Mouse (Mus musculus): ENCODE results near the gene Exph5. TPM values are rescaled to one million over a fixed set of nuclear protein-coding genes. Genes with fewer than 3 reads are reported as not detected.

Exph5 gene
- total and polyA plus RNA-seq, 3 experiments, result 0.11 TPM; not detected in 2

DNA sequence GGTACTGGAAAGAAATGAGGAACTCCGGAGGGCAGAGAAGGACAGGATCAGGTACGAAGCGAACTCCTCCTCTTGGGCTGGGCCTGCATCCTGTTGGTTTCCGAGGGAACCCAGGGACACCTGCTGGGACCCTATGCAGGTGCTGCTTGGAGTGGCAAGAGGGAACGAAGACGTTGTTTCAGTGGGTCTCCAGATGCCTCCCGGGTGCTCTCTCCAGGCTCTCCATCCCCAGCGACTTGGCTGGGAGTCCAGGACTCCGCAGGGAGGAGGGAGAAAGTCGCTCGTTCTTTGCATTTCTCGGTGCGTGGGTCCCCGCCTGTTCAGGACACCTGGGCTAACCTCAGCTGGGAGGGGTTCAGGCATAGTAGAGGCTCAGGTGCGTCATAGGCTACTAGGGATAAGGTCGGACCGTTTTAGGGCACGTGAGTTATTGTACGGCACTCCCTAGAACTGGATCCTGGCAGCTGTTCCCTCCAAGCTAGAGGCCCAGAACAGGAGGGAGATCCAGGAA lies 386 bp downstream of the Exph5 start:
- H3K4me1 ChIP-seq (ENCODE audit: insufficient read depth, low read depth, low read length), result no peaks in the 10 kb centered on the region
- no peak for DNase-seq (ENCODE audit: low spot score)
- no peak for TF ChIP-seq POLR2AphosphoS5 (IDR thresholded peaks at IDR 0.05; ENCODE audit: insufficient replicate concordance, low read depth, low read length)
- no peak for TF ChIP-seq TAL1 (conservative IDR thresholded peaks at IDR 0.05; ENCODE audit: low read depth, low read length)
- no peak for TF ChIP-seq GATA2 (IDR thresholded peaks at IDR 0.05; ENCODE audit: borderline replicate concordance, low read depth, low read length)
- no peak for TF ChIP-seq GATA1 (IDR thresholded peaks at IDR 0.05; ENCODE audit: borderline replicate concordance, low read length)
- TF ChIP-seq CTCF (IDR thresholded peaks at IDR 0.05; ENCODE audit: low read depth, low read length), result no peak
- H3K4me3 ChIP-seq (ENCODE audit: low read depth, low read length), result no peak overlapping the region
- no peak for ATAC-seq (ENCODE audit: extremely low read depth, insufficient number of reproducible peaks, low FRiP score, poor library complexity, severe bottlenecking)
- peaks cover 6% of the 10 kb centered on the region for H3K27me3 ChIP-seq (ENCODE audit: insufficient read depth, low read length)
- no peaks in the 10 kb centered on the region for H3K36me3 ChIP-seq (replicated peaks)
- no peaks in the 10 kb centered on the region for H3K9me3 ChIP-seq (replicated peaks)

GRCm38 (mm10) chr9:53302415-53302814 lies 945 bp downstream of the Exph5 start:
- no peaks in the 10 kb centered on the region for H3K4me1 ChIP-seq (ENCODE audit: insufficient read depth, low read depth, low read length)
- peaks cover 6% of the 10 kb centered on the region for H3K27me3 ChIP-seq (ENCODE audit: insufficient read depth, low read length)
- no peak overlapping the region for H3K4me3 ChIP-seq (ENCODE audit: low read depth, low read length)
- H3K9me3 ChIP-seq (replicated peaks), result no peaks in the 10 kb centered on the region
- no peak for TF ChIP-seq CTCF (IDR thresholded peaks at IDR 0.05; ENCODE audit: low read depth, low read length)
- no peak for TF ChIP-seq POLR2AphosphoS5 (IDR thresholded peaks at IDR 0.05; ENCODE audit: insufficient replicate concordance, low read depth, low read length)
- TF ChIP-seq GATA1 (IDR thresholded peaks at IDR 0.05; ENCODE audit: borderline replicate concordance, low read length), result no peak
- TF ChIP-seq GATA2 (IDR thresholded peaks at IDR 0.05; ENCODE audit: borderline replicate concordance, low read depth, low read length), result no peak
- TF ChIP-seq TAL1 (conservative IDR thresholded peaks at IDR 0.05; ENCODE audit: low read depth, low read length), result no peak
- DNase-seq (ENCODE audit: low spot score) (no peak), ATAC-seq (ENCODE audit: extremely low read depth, insufficient number of reproducible peaks, low FRiP score, poor library complexity, severe bottlenecking) (no peak)
- H3K36me3 ChIP-seq (replicated peaks), result no peaks in the 10 kb centered on the region

DNA sequence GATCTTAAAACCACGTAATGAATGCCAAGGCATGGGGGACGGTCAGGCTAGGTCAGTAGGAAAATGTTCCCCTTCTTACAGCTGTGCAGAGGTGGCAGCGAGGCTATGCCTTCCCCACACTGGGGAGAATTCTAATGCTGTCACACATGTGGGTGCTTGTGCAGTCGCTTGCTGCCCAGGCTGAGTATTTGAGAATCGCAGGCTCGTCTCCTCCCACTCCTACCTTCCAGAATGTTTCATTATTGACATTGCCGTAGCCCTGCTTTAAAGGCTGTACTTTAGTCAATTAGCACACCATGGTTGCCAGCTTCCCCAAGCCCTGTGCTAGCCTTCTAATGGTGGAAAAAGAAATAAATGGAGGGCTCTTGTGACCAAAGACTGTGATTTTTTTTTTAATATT lies 6.4 kb downstream of the Exph5 start:
- Histone ChIP-seq H3K9me3 (replicated peaks) (no peaks in the 10 kb centered on the region), H3K4me1 (ENCODE audit: insufficient read depth, low read depth, low read length) (no peaks in the 10 kb centered on the region), H3K27me3 (ENCODE audit: insufficient read depth, low read length) (no peaks in the 10 kb centered on the region; the same call in 1 of the 2 replicates), H3K36me3 (replicated peaks) (no peaks in the 10 kb centered on the region), H3K4me3 (ENCODE audit: low read depth, low read length) (no peak overlapping the region)
- ATAC-seq (ENCODE audit: extremely low read depth, insufficient number of reproducible peaks, low FRiP score, poor library complexity, severe bottlenecking) (no peak), DNase-seq (ENCODE audit: low spot score) (no peak)
- no peak for TF ChIP-seq GATA2 (IDR thresholded peaks at IDR 0.05; ENCODE audit: borderline replicate concordance, low read depth, low read length)
- no peak for TF ChIP-seq POLR2AphosphoS5 (IDR thresholded peaks at IDR 0.05; ENCODE audit: insufficient replicate concordance, low read depth, low read length)
- no peak for TF ChIP-seq TAL1 (conservative IDR thresholded peaks at IDR 0.05; ENCODE audit: low read depth, low read length)
- no peak for TF ChIP-seq CTCF (IDR thresholded peaks at IDR 0.05; ENCODE audit: low read depth, low read length)
- no peak for TF ChIP-seq GATA1 (IDR thresholded peaks at IDR 0.05; ENCODE audit: borderline replicate concordance, low read length)

- no peak for DNase-seq (ENCODE audit: low spot score)
- H3K4me1 ChIP-seq (ENCODE audit: insufficient read depth, low read depth, low read length), result no peaks in the 10 kb centered on the region
- no peak overlapping the region for H3K4me3 ChIP-seq (ENCODE audit: low read depth, low read length)
- TF ChIP-seq CTCF (IDR thresholded peaks at IDR 0.05; ENCODE audit: low read depth, low read length), result no peak
- TF ChIP-seq GATA2 (IDR thresholded peaks at IDR 0.05; ENCODE audit: borderline replicate concordance, low read depth, low read length), result no peak
- TF ChIP-seq GATA1 (IDR thresholded peaks at IDR 0.05; ENCODE audit: borderline replicate concordance, low read length), result no peak
- TF ChIP-seq TAL1 (conservative IDR thresholded peaks at IDR 0.05; ENCODE audit: low read depth, low read length), result no peak
- no peak for TF ChIP-seq POLR2AphosphoS5 (IDR thresholded peaks at IDR 0.05; ENCODE audit: insufficient replicate concordance, low read depth, low read length)
- no peak for ATAC-seq (ENCODE audit: extremely low read depth, insufficient number of reproducible peaks, low FRiP score, poor library complexity, severe bottlenecking)
- peaks cover 4% of the 10 kb centered on the region for H3K27me3 ChIP-seq (ENCODE audit: insufficient read depth, low read length)
- no peaks in the 10 kb centered on the region for H3K36me3 ChIP-seq (replicated peaks)
- H3K9me3 ChIP-seq (replicated peaks), result no peaks in the 10 kb centered on the region
These were observed 11.5 kb downstream of the Exph5 start for GRCm38 (mm10) chr9:53312981-53313380.

DNA sequence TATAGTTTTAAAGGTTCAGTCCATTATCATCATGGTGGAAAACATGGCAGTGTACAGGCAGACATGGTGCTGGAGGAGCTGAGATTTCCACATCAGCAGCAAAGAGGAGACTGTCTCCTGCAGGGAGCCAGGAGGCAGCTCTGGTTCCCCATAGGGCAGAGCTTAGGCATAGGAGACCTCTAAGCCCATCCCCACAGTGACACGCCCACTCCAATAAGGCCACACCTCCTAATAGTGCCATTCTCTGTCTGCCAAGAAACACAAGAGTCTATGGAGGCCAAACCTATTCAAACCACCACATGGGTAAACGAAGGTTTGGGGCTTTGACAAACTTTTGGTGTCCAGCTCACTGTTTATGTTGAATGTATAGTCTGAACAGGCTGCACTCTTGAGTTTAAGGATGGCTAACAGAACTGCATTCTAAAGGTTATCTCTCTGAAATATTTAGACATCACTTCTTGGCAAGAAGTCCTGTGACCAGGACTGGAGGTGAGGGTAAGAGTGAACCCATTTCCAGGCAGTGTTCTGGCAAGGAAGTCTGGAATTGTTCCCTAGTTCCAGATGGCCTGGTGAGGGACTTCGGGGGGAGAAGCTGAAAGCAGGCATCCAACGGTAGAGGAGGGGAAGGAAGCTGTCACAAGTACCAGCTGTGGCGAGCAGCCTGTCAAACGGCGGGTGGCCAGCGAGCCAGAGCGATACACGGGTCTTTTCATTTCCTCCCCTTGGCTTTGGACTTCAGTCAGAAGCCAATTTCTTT lies 19.6 kb downstream of the Exph5 start:
- peaks cover 3% of the 10 kb centered on the region; the same call in 1 of the 2 replicates for H3K27me3 ChIP-seq (ENCODE audit: insufficient read depth, low read length)
- H3K9me3 ChIP-seq (replicated peaks), result no peaks in the 10 kb centered on the region
- H3K36me3 ChIP-seq (replicated peaks), result no peaks in the 10 kb centered on the region
- TF ChIP-seq TAL1 (conservative IDR thresholded peaks at IDR 0.05; ENCODE audit: low read depth, low read length) (no peak), GATA1 (IDR thresholded peaks at IDR 0.05; ENCODE audit: borderline replicate concordance, low read length) (no peak), GATA2 (IDR thresholded peaks at IDR 0.05; ENCODE audit: borderline replicate concordance, low read depth, low read length) (no peak), POLR2AphosphoS5 (IDR thresholded peaks at IDR 0.05; ENCODE audit: insufficient replicate concordance, low read depth, low read length) (no peak), CTCF (IDR thresholded peaks at IDR 0.05; ENCODE audit: low read depth, low read length) (no peak)
- ATAC-seq (ENCODE audit: extremely low read depth, insufficient number of reproducible peaks, low FRiP score, poor library complexity, severe bottlenecking) (no peak), DNase-seq (ENCODE audit: low spot score) (no peak)
- no peaks in the 10 kb centered on the region for H3K4me1 ChIP-seq (ENCODE audit: insufficient read depth, low read depth, low read length)
- H3K4me3 ChIP-seq (ENCODE audit: low read depth, low read length), result no peak overlapping the region

DNA sequence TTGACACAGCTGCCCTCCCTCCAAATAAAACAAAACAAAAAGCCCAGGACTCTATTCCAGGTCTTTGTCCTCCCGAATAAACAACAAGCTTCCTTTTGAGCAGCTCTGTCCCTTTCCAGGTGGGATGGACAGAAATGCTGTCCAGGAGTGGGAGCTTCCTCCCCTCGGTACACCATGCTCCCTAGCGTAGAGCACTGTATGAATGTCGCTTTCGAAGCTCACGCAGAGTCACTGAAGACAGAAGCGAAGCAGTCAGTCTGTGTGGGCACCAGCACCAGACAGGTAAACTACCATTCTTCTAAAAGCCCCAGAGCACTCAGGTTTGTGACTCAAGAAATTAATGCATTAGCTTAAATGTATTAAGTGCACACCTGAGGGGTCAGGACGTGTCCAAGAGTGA lies 20.2 kb downstream of the Exph5 start:
- DNase-seq (ENCODE audit: low spot score) (no peak), ATAC-seq (ENCODE audit: extremely low read depth, insufficient number of reproducible peaks, low FRiP score, poor library complexity, severe bottlenecking) (no peak)
- Histone ChIP-seq H3K27me3 (ENCODE audit: insufficient read depth, low read length) (peaks cover 3% of the 10 kb centered on the region; the same call in 1 of the 2 replicates), H3K4me3 (ENCODE audit: low read depth, low read length) (no peak overlapping the region), H3K4me1 (ENCODE audit: insufficient read depth, low read depth, low read length) (no peaks in the 10 kb centered on the region), H3K9me3 (replicated peaks) (no peaks in the 10 kb centered on the region), H3K36me3 (replicated peaks) (no peaks in the 10 kb centered on the region)
- TF ChIP-seq TAL1 (conservative IDR thresholded peaks at IDR 0.05; ENCODE audit: low read depth, low read length) (no peak), POLR2AphosphoS5 (IDR thresholded peaks at IDR 0.05; ENCODE audit: insufficient replicate concordance, low read depth, low read length) (no peak), GATA1 (IDR thresholded peaks at IDR 0.05; ENCODE audit: borderline replicate concordance, low read length) (no peak), CTCF (IDR thresholded peaks at IDR 0.05; ENCODE audit: low read depth, low read length) (no peak), GATA2 (IDR thresholded peaks at IDR 0.05; ENCODE audit: borderline replicate concordance, low read depth, low read length) (no peak)
